Mouse (Mus musculus): ENCODE results near the gene Cyb561. TPM values are rescaled to one million over a fixed set of nuclear protein-coding genes. Genes with fewer than 3 reads are reported as not detected.

The Cyb561 gene
- polyA plus RNA-seq, 1 experiment from 2014 or later: 28.3 TPM

GRCm38 (mm10) chr11:105984452-105984851 is 31.3 kb upstream of the Cyb561 start:
- no peak for ATAC-seq (ENCODE audit: insufficient read depth)
- no peak overlapping the region for H3K9ac ChIP-seq
- TF ChIP-seq CTCF (IDR thresholded peaks at IDR 0.05; ENCODE audit: low read depth): no peak
- H3K4me2 ChIP-seq: no peak overlapping the region
- H3K4me3 ChIP-seq (ENCODE audit: low read depth, low read length): no peak overlapping the region
- no peaks in the 10 kb centered on the region for H3K4me1 ChIP-seq (ENCODE audit: insufficient read depth)
- H3K27me3 ChIP-seq (ENCODE audit: insufficient read depth, low read length): no peaks in the 10 kb centered on the region
- H3K27ac ChIP-seq (ENCODE audit: low read depth): no peak overlapping the region
- 69% methylated on average over 4 of the region's 4 CpGs for WGBS
- H3K9me3 ChIP-seq (ENCODE audit: low read depth, low read length): no peaks in the 10 kb centered on the region
- no peaks in the 10 kb centered on the region for H3K36me3 ChIP-seq (ENCODE audit: insufficient read depth)
- no peak for DNase-seq

GRCm38 (mm10) chr11:105978634-105979033 is 25.5 kb upstream of the Cyb561 start:
- ATAC-seq (ENCODE audit: insufficient read depth) (no peak), DNase-seq (no peak)
- WGBS: 65% methylated on average over 5 of the region's 5 CpGs
- H3K27me3 ChIP-seq (ENCODE audit: insufficient read depth, low read length): no peaks in the 10 kb centered on the region
- no peaks in the 10 kb centered on the region for H3K9me3 ChIP-seq (ENCODE audit: low read depth, low read length)
- H3K9ac ChIP-seq: no peak overlapping the region
- TF ChIP-seq CTCF (IDR thresholded peaks at IDR 0.05; ENCODE audit: low read depth): no peak
- H3K36me3 ChIP-seq (ENCODE audit: insufficient read depth): no peaks in the 10 kb centered on the region
- H3K4me3 ChIP-seq (ENCODE audit: low read depth, low read length): no peak overlapping the region
- no peaks in the 10 kb centered on the region for H3K4me1 ChIP-seq (ENCODE audit: insufficient read depth)
- no peak overlapping the region for H3K27ac ChIP-seq (ENCODE audit: low read depth)
- no peak overlapping the region for H3K4me2 ChIP-seq

GRCm38 (mm10) chr11:105978232-105978631 is 25.1 kb upstream of the Cyb561 start:
- no peak for TF ChIP-seq CTCF (IDR thresholded peaks at IDR 0.05; ENCODE audit: low read depth)
- DNase-seq (no peak), ATAC-seq (ENCODE audit: insufficient read depth) (no peak)
- no peak overlapping the region for H3K27ac ChIP-seq (ENCODE audit: low read depth)
- H3K4me1 ChIP-seq (ENCODE audit: insufficient read depth): no peaks in the 10 kb centered on the region
- WGBS: 76% methylated on average over 2 of the region's 2 CpGs
- H3K27me3 ChIP-seq (ENCODE audit: insufficient read depth, low read length): no peaks in the 10 kb centered on the region
- H3K9ac ChIP-seq: no peak overlapping the region
- H3K4me2 ChIP-seq: no peak overlapping the region
- H3K36me3 ChIP-seq (ENCODE audit: insufficient read depth): no peaks in the 10 kb centered on the region
- no peaks in the 10 kb centered on the region for H3K9me3 ChIP-seq (ENCODE audit: low read depth, low read length)
- no peak overlapping the region for H3K4me3 ChIP-seq (ENCODE audit: low read depth, low read length)

GRCm38 (mm10) chr11:105975636-105976035 is 22.5 kb upstream of the Cyb561 start:
- WGBS: 88% methylated on average over 5 of the region's 5 CpGs
- Histone ChIP-seq H3K4me1 (ENCODE audit: insufficient read depth) (no peaks in the 10 kb centered on the region), H3K4me2 (no peak overlapping the region), H3K9me3 (ENCODE audit: low read depth, low read length) (no peaks in the 10 kb centered on the region), H3K36me3 (ENCODE audit: insufficient read depth) (no peaks in the 10 kb centered on the region), H3K27me3 (ENCODE audit: insufficient read depth, low read length) (no peaks in the 10 kb centered on the region), H3K27ac (ENCODE audit: low read depth) (no peak overlapping the region), H3K9ac (no peak overlapping the region), H3K4me3 (ENCODE audit: low read depth, low read length) (no peak overlapping the region)
- no peak for ATAC-seq (ENCODE audit: insufficient read depth)
- DNase-seq: no peak
- no peak for TF ChIP-seq CTCF (IDR thresholded peaks at IDR 0.05; ENCODE audit: low read depth)

- Histone ChIP-seq H3K27me3 (ENCODE audit: insufficient read depth, low read length) (no peaks in the 10 kb centered on the region), H3K4me2 (no peak overlapping the region), H3K4me3 (ENCODE audit: low read depth, low read length) (no peak overlapping the region), H3K36me3 (ENCODE audit: insufficient read depth) (no peaks in the 10 kb centered on the region), H3K9ac (no peak overlapping the region), H3K9me3 (ENCODE audit: low read depth, low read length) (no peaks in the 10 kb centered on the region), H3K27ac (ENCODE audit: low read depth) (no peak overlapping the region), H3K4me1 (ENCODE audit: insufficient read depth) (no peaks in the 10 kb centered on the region)
- no peak for TF ChIP-seq CTCF (IDR thresholded peaks at IDR 0.05; ENCODE audit: low read depth)
- DNase-seq: no peak
- 64% methylated on average over 3 of the region's 3 CpGs for WGBS
- no peak for ATAC-seq (ENCODE audit: insufficient read depth)
Observed at GRCm38 (mm10) chr11:105975050-105975449, 21.9 kb upstream of the Cyb561 start.

GRCm38 (mm10) chr11:105974593-105974992 is 21.5 kb upstream of the Cyb561 start:
- no peak overlapping the region for H3K27ac ChIP-seq (ENCODE audit: low read depth)
- DNase-seq (no peak), ATAC-seq (ENCODE audit: insufficient read depth) (no peak)
- no peak for TF ChIP-seq CTCF (IDR thresholded peaks at IDR 0.05; ENCODE audit: low read depth)
- no peak overlapping the region for H3K9ac ChIP-seq
- no peaks in the 10 kb centered on the region for H3K9me3 ChIP-seq (ENCODE audit: low read depth, low read length)
- H3K36me3 ChIP-seq (ENCODE audit: insufficient read depth): no peaks in the 10 kb centered on the region
- no peaks in the 10 kb centered on the region for H3K27me3 ChIP-seq (ENCODE audit: insufficient read depth, low read length)
- 85% methylated on average over 6 of the region's 6 CpGs for WGBS
- no peaks in the 10 kb centered on the region for H3K4me1 ChIP-seq (ENCODE audit: insufficient read depth)
- H3K4me3 ChIP-seq (ENCODE audit: low read depth, low read length): no peak overlapping the region
- H3K4me2 ChIP-seq: no peak overlapping the region

- Histone ChIP-seq H3K27me3 (ENCODE audit: insufficient read depth, low read length) (peaks cover 30% of the 10 kb centered on the region), H3K9ac (no peak overlapping the region), H3K4me1 (ENCODE audit: insufficient read depth) (no peaks in the 10 kb centered on the region; the same call in 1 of the 2 replicates), H3K9me3 (ENCODE audit: low read depth, low read length) (no peaks in the 10 kb centered on the region), H3K4me2 (no peak overlapping the region), H3K4me3 (ENCODE audit: low read depth, low read length) (no peak overlapping the region), H3K36me3 (ENCODE audit: insufficient read depth) (no peaks in the 10 kb centered on the region), H3K27ac (ENCODE audit: low read depth) (no peak overlapping the region)
- 28% methylated on average over 1 of the region's 1 CpGs for WGBS
- TF ChIP-seq CTCF (IDR thresholded peaks at IDR 0.05; ENCODE audit: low read depth): peak; percentile 59
- ATAC-seq (ENCODE audit: insufficient read depth) (no peak), DNase-seq (peak; percentile 55)
Observed at GRCm38 (mm10) chr11:105969516-105969915, 16.4 kb upstream of the Cyb561 start.

GRCm38 (mm10) chr11:105968948-105969347 is 15.8 kb upstream of the Cyb561 start:
- no peaks in the 10 kb centered on the region; the same call in 1 of the 2 replicates for H3K4me1 ChIP-seq (ENCODE audit: insufficient read depth)
- no peak for DNase-seq
- no peaks in the 10 kb centered on the region for H3K36me3 ChIP-seq (ENCODE audit: insufficient read depth)
- no peaks in the 10 kb centered on the region for H3K9me3 ChIP-seq (ENCODE audit: low read depth, low read length)
- H3K9ac ChIP-seq: no peak overlapping the region
- no peak overlapping the region for H3K4me3 ChIP-seq (ENCODE audit: low read depth, low read length)
- WGBS: 36% methylated on average over 10 of the region's 10 CpGs
- H3K27me3 ChIP-seq (ENCODE audit: insufficient read depth, low read length): peaks cover 30% of the 10 kb centered on the region
- no peak overlapping the region for H3K4me2 ChIP-seq
- no peak for ATAC-seq (ENCODE audit: insufficient read depth)
- no peak overlapping the region for H3K27ac ChIP-seq (ENCODE audit: low read depth)
- TF ChIP-seq CTCF (IDR thresholded peaks at IDR 0.05; ENCODE audit: low read depth): no peak

Data from lung, embryonic 14.5 days (tissue).